Mouse (Mus musculus) embryonic facial prominence, embryonic 10.5 days (tissue): Measurements from ENCODE around the gene Galnt14. TPM values are rescaled to one million over a fixed set of nuclear protein-coding genes. Genes with fewer than 3 reads are reported as not detected.
A peak's percentile ranks its signal among the peaks of the same experiment; 100 is the strongest.

Experiments
- DNase-seq: peaks from one replicate; pipeline ENCODE4 v3.0.0-alpha.2; 2017; ENCODE audit warnings: low spot score
- H3K27ac ChIP-seq: fragments of 300-500 bp; sonication (generic); replicated peaks from 2 replicates; pipeline ENCODE4 v1.5.1; 2016; ENCODE audit warnings: mild to moderate bottlenecking
- H3K27me3 ChIP-seq: fragments of 300-500 bp; sonication (generic); replicated peaks from 2 replicates; pipeline ENCODE4 v1.6.1; 2016; ENCODE audit warnings: low read depth, mild to moderate bottlenecking; ENCODE audit not compliant: poor library complexity, severe bottlenecking
- H3K36me3 ChIP-seq: fragments of 300-500 bp; sonication (generic); replicated peaks from 2 replicates; pipeline ENCODE4 v1.6.1; 2016; ENCODE audit warnings: mild to moderate bottlenecking, moderate library complexity
- H3K4me1 ChIP-seq: fragments of 300-500 bp; sonication (generic); 2 replicates; pipeline ENCODE4 v1.6.1; 2016
- H3K4me3 ChIP-seq: fragments of 300-500 bp; sonication (generic); 2 replicates; pipeline ENCODE4 v1.5.1; 2016; ENCODE audit warnings: mild to moderate bottlenecking, moderate library complexity
- H3K9me3 ChIP-seq: fragments of 300-500 bp; sonication (generic); 2 replicates; pipeline ENCODE4 v1.6.1; 2016; ENCODE audit warnings: mild to moderate bottlenecking
- WGBS: fragments of 180-500 bp; shearing (Covaris S2); methylation state at CpG from one replicate; pipeline ENCODE4 v1.1.7; 2016; 5-methylcytosine and 5-hydroxymethylcytosine counted together
- polyA plus RNA-seq: library from polyadenylated mRNA; unstranded; fragments of >200 nt; fragmentation: Nextera tagmentation; extraction: Ambion mirVana; gene quantifications from 2 replicates; pipeline ENCODE4 v1.2.1, GENCODE M21; 2016

The Galnt14 gene
- polyA plus RNA-seq, result 1.5 and 1.9 TPM in 2 replicates

- WGBS, result under 1% methylated on average over 75 of the region's 75 CpGs
- Histone ChIP-seq H3K4me3 (peak within 1 kb of the TSS; percentile 63), H3K36me3 (no peaks in the 10 kb centered on the region), H3K27ac (peak within 1 kb of the TSS; percentile 74), H3K9me3 (peaks cover 7% of the 10 kb centered on the region; the same call in 1 of the 2 replicates), H3K4me1 (peaks cover 23% of the 10 kb centered on the region), H3K27me3 (peaks cover 69% of the 10 kb centered on the region)
- peak; percentile 78 for DNase-seq
Observed at GRCm38 (mm10) chr17:73710042-73710911, at the start of gene Galnt14. Galnt14 (minus strand) TSS chr17:73710453.

GRCm38 (mm10) chr17:73743681-73744311 lies 33.5 kb upstream of the Galnt14 start:
- 8% methylated on average over 6 of the region's 6 CpGs for WGBS
- Histone ChIP-seq H3K36me3 (no peaks in the 10 kb centered on the region), H3K4me3 (no peak overlapping the region), H3K4me1 (no peaks in the 10 kb centered on the region), H3K27me3 (0 out of 2 replicates have a peak, but pooled peaks cover 5% of the 10 kb centered on the region), H3K9me3 (no peaks in the 10 kb centered on the region), H3K27ac (no peak overlapping the region)
- DNase-seq, result peak; percentile 79

GRCm38 (mm10) chr17:73723885-73724682 lies 13.8 kb upstream of the Galnt14 start:
- Histone ChIP-seq H3K4me1 (no peaks in the 10 kb centered on the region), H3K27ac (no peak overlapping the region), H3K27me3 (no peaks in the 10 kb centered on the region), H3K9me3 (no peaks in the 10 kb centered on the region), H3K36me3 (no peaks in the 10 kb centered on the region), H3K4me3 (no peak overlapping the region)
- WGBS, result 67% methylated on average over 8 of the region's 8 CpGs
- no peak for DNase-seq

GRCm38 (mm10) chr17:73719021-73719748 lies 8.9 kb upstream of the Galnt14 start:
- no peak for DNase-seq
- H3K36me3 ChIP-seq, result no peaks in the 10 kb centered on the region
- peaks cover 5% of the 10 kb centered on the region; the same call in 1 of the 2 replicates for H3K27me3 ChIP-seq
- no peak overlapping the region for H3K4me3 ChIP-seq
- 88% methylated on average over 2 of the region's 2 CpGs for WGBS
- no peak overlapping the region for H3K27ac ChIP-seq
- H3K9me3 ChIP-seq, result no peaks in the 10 kb centered on the region
- H3K4me1 ChIP-seq, result peaks cover 6% of the 10 kb centered on the region; the same call in 1 of the 2 replicates

- no peak for DNase-seq
- Histone ChIP-seq H3K4me1 (peaks cover 11% of the 10 kb centered on the region), H3K27ac (no peak overlapping the region), H3K9me3 (no peaks in the 10 kb centered on the region), H3K27me3 (peaks cover 30% of the 10 kb centered on the region), H3K36me3 (no peaks in the 10 kb centered on the region), H3K4me3 (no peak overlapping the region)
- WGBS, result 82% methylated on average over 3 of the region's 3 CpGs
Observed at GRCm38 (mm10) chr17:73716684-73717083, 6.4 kb upstream of the Galnt14 start.

GRCm38 (mm10) chr17:73714440-73715221 lies 4.4 kb upstream of the Galnt14 start:
- Histone ChIP-seq H3K9me3 (no peaks in the 10 kb centered on the region), H3K36me3 (no peaks in the 10 kb centered on the region), H3K4me3 (no peak overlapping the region), H3K27me3 (peaks cover 51% of the 10 kb centered on the region), H3K4me1 (peaks cover 22% of the 10 kb centered on the region), H3K27ac (no peak overlapping the region)
- DNase-seq, result no peak
- 85% methylated on average over 8 of the region's 8 CpGs for WGBS

- no peak overlapping the region for H3K27ac ChIP-seq
- H3K9me3 ChIP-seq, result 0 out of 2 replicates have a peak, but pooled peaks cover under 1% of the 10 kb centered on the region
- WGBS, result 53% methylated on average over 11 of the region's 11 CpGs
- H3K4me1 ChIP-seq, result peaks cover 29% of the 10 kb centered on the region
- peaks cover 63% of the 10 kb centered on the region for H3K27me3 ChIP-seq
- no peak for DNase-seq
- no peaks in the 10 kb centered on the region for H3K36me3 ChIP-seq
- H3K4me3 ChIP-seq, result no peak overlapping the region
Observed at GRCm38 (mm10) chr17:73713347-73713746, 3.1 kb upstream of the Galnt14 start.

GRCm38 (mm10) chr17:73711919-73712318 lies 1.7 kb upstream of the Galnt14 start:
- Histone ChIP-seq H3K36me3 (no peaks in the 10 kb centered on the region), H3K27me3 (peaks cover 69% of the 10 kb centered on the region), H3K4me3 (no peak overlapping the region), H3K27ac (no peak overlapping the region), H3K4me1 (peaks cover 24% of the 10 kb centered on the region), H3K9me3 (peaks cover 7% of the 10 kb centered on the region; the same call in 1 of the 2 replicates)
- WGBS, result 79% methylated on average over 15 of the region's 15 CpGs
- no peak for DNase-seq

GRCm38 (mm10) chr17:73709131-73710041 lies 867 bp downstream of the Galnt14 start:
- Histone ChIP-seq H3K27ac (peak overlapping the region; percentile 74), H3K4me1 (peaks cover 23% of the 10 kb centered on the region), H3K27me3 (peaks cover 66% of the 10 kb centered on the region), H3K9me3 (peaks cover 7% of the 10 kb centered on the region; the same call in 1 of the 2 replicates), H3K4me3 (peak overlapping the region; percentile 63), H3K36me3 (no peaks in the 10 kb centered on the region)
- WGBS, result 2% methylated on average over 43 of the region's 43 CpGs
- peak; percentile 45 for DNase-seq

GRCm38 (mm10) chr17:73708451-73708850 lies 1.8 kb downstream of the Galnt14 start:
- Histone ChIP-seq H3K27me3 (peaks cover 57% of the 10 kb centered on the region), H3K4me1 (peaks cover 19% of the 10 kb centered on the region), H3K27ac (no peak overlapping the region), H3K4me3 (no peak overlapping the region), H3K36me3 (no peaks in the 10 kb centered on the region), H3K9me3 (peaks cover 7% of the 10 kb centered on the region; the same call in 1 of the 2 replicates)
- 94% methylated on average over 6 of the region's 6 CpGs for WGBS
- no peak for DNase-seq
